Mouse (Mus musculus) natural killer cell, adult 2 months (primary cell): ENCODE results near the gene Bcl2l15.

Experiments
- DNase-seq, 2 experiments: peaks; one replicate each; pipeline ENCODE4 v3.0.0; 2022; ENCODE audit warnings: low spot score in 2 of 2

Gene Bcl2l15

DNA sequence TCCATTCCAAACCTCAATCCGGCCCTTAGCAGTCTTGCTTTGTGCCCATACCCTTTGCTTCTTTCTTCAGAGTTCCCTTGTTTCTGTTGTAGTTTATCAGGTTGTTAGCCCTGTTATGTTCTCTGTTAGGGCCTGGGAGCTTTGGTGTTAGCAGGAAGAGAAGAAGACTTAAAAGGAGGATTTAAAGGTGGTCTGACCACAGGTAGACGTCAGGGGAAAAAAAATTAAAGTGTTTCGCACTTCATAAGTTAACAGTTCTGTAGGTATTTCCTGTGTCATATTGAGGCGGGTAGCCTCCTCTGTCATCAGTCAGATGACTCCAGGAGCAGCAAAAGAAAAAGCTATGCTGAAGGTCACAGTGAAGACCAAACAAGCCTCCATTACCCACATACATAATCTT is 35.6 kb downstream of the Bcl2l15 start:
- DNase-seq = peak; percentile 73 to 86

DNA sequence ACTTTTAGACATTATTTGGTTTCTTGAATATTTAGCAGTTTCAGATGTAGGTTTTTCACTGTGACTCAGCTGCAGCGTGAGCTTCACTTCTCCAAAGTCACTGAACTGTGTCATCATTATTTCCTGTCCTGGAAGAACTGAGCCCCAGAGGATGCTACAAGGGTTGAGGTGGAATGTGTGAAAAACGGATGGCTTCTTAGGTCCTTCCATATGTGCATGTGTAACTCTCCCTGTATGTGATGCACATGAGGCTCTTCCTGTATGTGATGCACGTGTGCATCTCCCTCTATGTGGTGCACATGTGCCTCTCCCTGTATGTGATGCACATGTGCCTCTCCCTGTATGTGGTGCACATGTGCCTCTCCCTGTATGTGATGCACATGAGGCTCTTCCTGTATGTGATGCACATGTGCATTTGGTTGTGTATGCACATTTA is 40.3 kb downstream of the Bcl2l15 start:
- peak in 1 of 2 experiments; percentile 56 for DNase-seq

DNA sequence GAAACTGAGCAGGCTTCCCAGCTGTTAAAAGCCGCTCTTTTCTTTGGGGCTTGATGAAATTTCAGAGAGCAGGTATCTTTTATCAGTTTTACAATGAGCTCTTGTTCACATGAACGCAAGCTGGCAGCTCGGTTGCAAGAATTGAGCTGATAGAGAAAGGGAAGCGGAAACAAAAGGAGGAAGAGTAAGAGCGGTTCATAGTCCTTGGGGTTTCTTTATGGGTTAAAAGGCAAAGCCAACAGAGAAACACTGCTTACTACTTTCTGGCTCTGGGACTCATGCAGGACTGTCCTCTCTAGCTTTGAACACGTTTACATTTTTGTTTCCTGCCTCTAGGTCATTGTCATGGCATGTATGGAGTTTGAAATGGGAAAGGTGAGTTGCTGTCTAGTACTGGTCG is 41.9 kb downstream of the Bcl2l15 start:
- DNase-seq = no peak

DNA sequence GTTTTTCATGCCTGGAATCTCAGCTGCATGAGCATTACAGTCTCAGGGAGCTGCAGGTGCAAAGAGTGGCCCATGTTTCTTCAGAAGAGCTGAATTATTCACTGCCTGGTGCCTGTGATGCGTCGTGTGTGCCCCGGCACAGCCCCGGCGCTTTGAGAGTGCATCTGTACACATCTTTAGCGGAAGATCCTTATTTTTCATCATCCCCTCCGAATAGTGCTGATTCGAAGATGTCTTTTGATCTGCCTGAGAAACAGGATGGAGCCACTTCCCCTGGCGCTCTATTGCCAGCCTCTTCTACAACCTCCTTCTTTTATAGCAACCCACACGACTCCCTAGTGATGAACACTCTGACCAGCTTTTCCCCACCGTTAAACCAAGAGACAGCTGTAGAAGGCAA is 53.5 kb downstream of the Bcl2l15 start:
- no peak for DNase-seq

DNA sequence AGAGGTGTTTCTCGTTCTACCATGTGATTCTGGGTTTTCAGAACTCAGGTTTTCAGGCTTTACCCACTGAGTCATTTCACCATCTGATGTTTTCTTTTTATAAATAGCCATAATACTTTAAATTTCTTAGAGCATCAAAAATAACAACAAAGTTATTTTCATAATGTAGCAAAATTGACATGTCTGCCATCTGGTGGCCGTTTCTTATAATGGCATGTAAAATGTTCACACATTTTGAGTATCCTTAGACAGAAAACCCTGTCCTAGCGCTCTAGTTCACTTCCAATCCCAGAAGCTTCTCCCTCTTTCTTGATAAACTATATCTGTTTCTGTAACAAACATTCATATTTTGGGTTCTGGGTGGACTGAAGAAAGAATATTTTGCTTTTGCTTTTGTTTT is 55.2 kb downstream of the Bcl2l15 start:
- DNase-seq = peak; percentile 49 to 60

DNA sequence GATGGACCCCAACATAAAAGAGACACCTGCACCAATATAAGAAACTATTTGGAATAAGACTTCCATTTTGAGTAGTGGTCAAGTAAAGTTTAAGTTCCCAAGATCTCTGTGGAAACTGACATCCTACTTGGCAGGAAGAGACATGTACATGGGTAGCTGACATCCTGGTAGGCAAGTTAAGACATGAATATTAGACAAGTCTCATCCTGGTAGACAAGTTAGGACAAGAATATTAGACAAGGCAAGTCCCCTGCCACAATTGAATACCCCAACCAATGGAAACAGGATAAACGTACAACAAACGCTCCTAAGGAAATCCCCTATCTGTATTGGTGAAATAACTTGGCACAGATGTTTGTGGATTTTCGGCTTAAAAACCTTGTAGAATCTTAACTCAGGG is 61.0 kb downstream of the Bcl2l15 start:
- DNase-seq = no peak
